Comparison of ENCODE assay signal across 8 mouse cellular contexts in genomic region chr11:95667177-95667576, GRCm38 (mm10). TPM values are rescaled to one million over a fixed set of nuclear protein-coding genes. Genes with fewer than 3 reads are reported as not detected.
DNase-seq lines count a peak whose midpoint lies in the region; ATAC-seq lines count a peak whose summit lies in the region.

No protein-coding gene starts in this region.

- peak overlapping the region; percentile 79 for H3K9ac ChIP-seq in forebrain, embryonic 15.5 days (replicated peaks)
- peak overlapping the region; percentile 68 for H3K9ac ChIP-seq in midbrain, embryonic 11.5 days (ENCODE audit: low read length)

- peak overlapping the region; percentile 91 for H3K4me2 ChIP-seq in forebrain, embryonic 15.5 days (replicated peaks)
- H3K4me2 ChIP-seq in midbrain, embryonic 11.5 days: peak overlapping the region; percentile 91

- H3K4me3 ChIP-seq in forebrain, embryonic 15.5 days: peak overlapping the region; percentile 88
- peak overlapping the region; percentile 56 for H3K4me3 ChIP-seq in midbrain, embryonic 11.5 days (ENCODE audit: low read depth, low read length)

- H3K27me3 ChIP-seq in forebrain, embryonic 15.5 days: no peaks in the 10 kb centered on the region
- H3K27me3 ChIP-seq in midbrain, embryonic 11.5 days (ENCODE audit: control insufficient read depth, insufficient read depth, low read length): no peaks in the 10 kb centered on the region

- WGBS in forebrain, embryonic 15.5 days: 2% methylated on average over 11 of the region's 11 CpGs
- 2% methylated on average over 11 of the region's 11 CpGs for WGBS in midbrain, embryonic 11.5 days

- no peaks in the 10 kb centered on the region for H3K9me3 ChIP-seq in forebrain, embryonic 15.5 days
- no peaks in the 10 kb centered on the region for H3K9me3 ChIP-seq in midbrain, embryonic 11.5 days (ENCODE audit: control insufficient read depth, low read length)

- peaks cover 35% of the 10 kb centered on the region for H3K36me3 ChIP-seq in forebrain, embryonic 15.5 days
- peaks cover 5% of the 10 kb centered on the region for H3K36me3 ChIP-seq in midbrain, embryonic 11.5 days (ENCODE audit: control insufficient read depth, insufficient read depth, low read length)

- H3K27ac ChIP-seq in forebrain, embryonic 15.5 days (replicated peaks): peak overlapping the region; percentile 48; the same call in 1 of the 2 replicates
- H3K27ac ChIP-seq in midbrain, embryonic 11.5 days (ENCODE audit: low read depth, low read length): no peak overlapping the region

- peak; percentile 5; the same call in 1 of the 2 replicates for ATAC-seq in forebrain, embryonic 15.5 days (replicated peaks)
- ATAC-seq in midbrain, embryonic 11.5 days (ENCODE audit: low FRiP score): peak; percentile 22

- peak; percentile 20 to 39 for DNase-seq in cerebellum, adult 18-20 months
- no peak for DNase-seq in cerebellum, adult 8-10 months
- DNase-seq in adrenal gland, adult (ENCODE audit: inconsistent age in 2 of 2, low spot score in 1 of 2): peak; percentile 87 to 93
- peak; percentile 68 to 88 for DNase-seq in kidney, postnatal 25 days
- no peak for DNase-seq in midbrain, embryonic 11.5 days (ENCODE audit: low spot score, missing footprints)
- DNase-seq in thymus, postnatal 14 days: peak; percentile 65
- no peak for DNase-seq in left cerebral cortex, adult 11 months (ENCODE audit: low spot score)

- peaks cover 19% of the 10 kb centered on the region for H3K4me1 ChIP-seq in forebrain, embryonic 15.5 days
- peaks cover 6% of the 10 kb centered on the region for H3K4me1 ChIP-seq in midbrain, embryonic 11.5 days (ENCODE audit: control insufficient read depth, insufficient read depth, low read length)

RNA-seq across cellular contexts. Expression of gene Phb, which starts 0.4 kb away (rescaled TPM):
- 187 and 192 TPM in 2 replicates for polyA plus RNA-seq in forebrain, embryonic 15.5 days (2015; fragmentation: Nextera tagmentation; extraction: Ambion mirVana)
- polyA plus RNA-seq in midbrain, embryonic 11.5 days (2014; fragmentation: Nextera tagmentation; extraction: Ambion mirVana): 195 TPM in 2 replicates

RNA-seq across cellular contexts. Expression of gene Zfp652, which starts 45.3 kb away (rescaled TPM):
- polyA plus RNA-seq in forebrain, embryonic 15.5 days (2015; fragmentation: Nextera tagmentation; extraction: Ambion mirVana): 32.5 and 35.4 TPM in 2 replicates
- 10.2 and 10.4 TPM in 2 replicates for polyA plus RNA-seq in midbrain, embryonic 11.5 days (2014; fragmentation: Nextera tagmentation; extraction: Ambion mirVana)

RNA-seq across cellular contexts. Expression of gene B130006D01Rik, which starts 56.2 kb away (rescaled TPM):
- polyA plus RNA-seq in forebrain, embryonic 15.5 days (2015; fragmentation: Nextera tagmentation; extraction: Ambion mirVana): 1.4 and 1.9 TPM in 2 replicates
- polyA plus RNA-seq in midbrain, embryonic 11.5 days (2014; fragmentation: Nextera tagmentation; extraction: Ambion mirVana): 0.39 and 1.1 TPM in 2 replicates

Comparison
In these comparisons a context has a peak if more than half of its experiments do, and no peak if none do; other contexts are left out.
1. DNase-seq: peak in cerebellum, adult 18-20 months (2 of 2), adrenal gland, adult (2 of 2), kidney, postnatal 25 days (2 of 2) and thymus, postnatal 14 days (single experiment); none in cerebellum, adult 8-10 months (single experiment), midbrain, embryonic 11.5 days (single experiment) and left cerebral cortex, adult 11 months (single experiment).